Mouse (Mus musculus) brain, adult 2 months (tissue): ENCODE measurements around the gene Gal3st4.
"Not testable (repeated sequence)": the region's sequence is repeated elsewhere in the genome, so short reads cannot be mapped to it uniquely, and the experiment has no call there.

Experiments used
- DNase-seq: peaks from one replicate; pipeline ENCODE4 v3.0.0; 2011; ENCODE audit warnings: low read depth, low spot score

Gal3st4 gene

DNA sequence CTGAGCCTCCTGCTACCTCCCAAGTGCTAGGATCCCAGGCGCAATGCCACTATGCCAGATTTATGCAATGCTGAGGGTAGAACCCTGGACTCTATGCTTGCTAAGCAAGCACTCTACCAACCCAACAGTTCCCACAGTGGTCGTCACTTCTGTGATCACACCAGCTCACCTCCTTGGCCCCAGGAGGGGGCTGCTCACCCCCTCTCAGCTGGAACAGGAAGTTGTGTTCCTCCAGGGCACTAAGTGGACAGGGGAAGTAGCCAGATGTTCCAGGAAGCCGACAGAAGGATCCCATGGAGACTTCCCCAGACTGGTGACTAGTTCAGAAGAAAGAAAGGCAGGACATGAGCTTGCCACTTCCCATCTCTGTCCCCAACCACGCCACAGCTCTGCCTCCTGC lies 10.6 kb downstream of the Gal3st4 start:
- no peak for DNase-seq

DNA sequence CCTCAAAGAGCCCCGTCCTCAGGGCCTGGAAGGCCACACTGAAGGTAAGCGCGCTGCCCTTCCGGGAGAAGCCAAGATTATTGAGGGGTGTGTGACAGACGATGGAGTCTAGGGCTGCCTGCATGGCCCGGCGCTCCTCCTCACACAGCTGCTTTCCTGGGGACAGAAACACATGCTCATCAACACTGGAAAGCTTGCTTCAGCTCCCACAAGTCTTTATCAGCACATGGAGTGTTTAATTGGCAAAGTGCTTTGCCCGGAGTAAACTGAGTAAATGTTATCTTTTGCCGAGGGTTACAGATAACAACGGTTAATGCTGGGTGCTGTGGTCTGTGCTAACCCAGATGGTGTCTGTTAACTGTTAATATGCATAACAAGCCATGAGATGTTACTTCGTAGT lies 11.8 kb downstream of the Gal3st4 start:
- no peak for DNase-seq

DNA sequence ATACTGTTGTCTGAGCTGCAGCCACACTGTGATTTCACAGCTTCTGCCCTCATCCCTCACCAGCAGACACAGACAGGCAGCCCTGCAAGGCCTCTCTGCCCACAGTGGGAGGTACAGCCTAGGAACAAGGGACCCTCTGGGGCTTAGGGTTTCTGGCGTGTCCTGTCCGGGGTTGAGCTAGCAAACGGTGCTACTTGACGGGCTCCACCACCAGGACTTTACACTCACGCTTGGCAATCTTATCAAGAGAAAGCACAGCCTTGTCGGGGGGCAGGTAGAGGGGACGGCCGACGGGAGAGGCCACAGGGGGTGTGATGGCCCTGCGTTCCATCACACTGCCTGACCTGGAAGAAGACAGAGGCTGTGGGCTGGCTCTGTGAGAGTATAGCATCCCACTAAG lies 12.6 kb downstream of the Gal3st4 start:
- no peak for DNase-seq

DNA sequence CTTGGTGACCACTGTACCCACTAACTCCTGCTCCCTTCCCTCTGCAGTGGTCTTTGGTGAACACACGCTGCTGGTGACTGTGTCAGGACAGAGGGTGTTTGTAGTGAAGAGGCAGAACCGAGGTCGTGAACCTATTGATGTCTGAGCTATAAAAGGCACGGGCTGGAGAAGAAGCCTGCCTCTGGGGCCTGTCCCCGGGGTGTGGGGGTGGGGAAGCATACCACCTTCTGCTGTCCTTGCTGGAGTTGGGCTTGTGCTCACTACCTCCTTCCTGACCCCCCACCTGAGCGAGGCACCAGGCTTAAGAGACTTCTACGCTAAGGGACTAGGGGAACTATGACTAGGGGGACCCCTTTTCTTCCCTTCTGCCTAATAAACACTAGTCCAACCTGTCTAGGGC lies 13.6 kb downstream of the Gal3st4 start:
- DNase-seq: no peak

DNA sequence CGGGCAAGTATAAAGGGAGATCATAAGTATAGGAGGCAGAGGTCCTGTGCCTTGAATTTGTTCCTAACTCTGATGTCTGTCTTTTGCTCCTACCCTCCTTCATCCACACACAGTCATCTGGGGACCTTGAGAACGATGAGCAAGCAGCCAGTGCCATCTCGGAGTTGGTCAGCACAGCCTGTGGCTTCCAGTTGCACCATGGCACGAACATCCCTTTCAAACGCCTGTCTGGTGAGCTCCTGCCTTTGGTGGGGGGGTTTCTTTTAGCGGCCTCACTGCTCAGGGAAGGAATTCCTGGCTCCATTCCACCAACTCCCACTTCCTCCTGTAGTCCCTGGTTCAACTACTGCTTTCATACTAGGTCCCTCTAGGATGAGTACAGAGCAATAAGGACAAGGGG lies 14.1 kb downstream of the Gal3st4 start:
- DNase-seq: peak; percentile 36

DNA sequence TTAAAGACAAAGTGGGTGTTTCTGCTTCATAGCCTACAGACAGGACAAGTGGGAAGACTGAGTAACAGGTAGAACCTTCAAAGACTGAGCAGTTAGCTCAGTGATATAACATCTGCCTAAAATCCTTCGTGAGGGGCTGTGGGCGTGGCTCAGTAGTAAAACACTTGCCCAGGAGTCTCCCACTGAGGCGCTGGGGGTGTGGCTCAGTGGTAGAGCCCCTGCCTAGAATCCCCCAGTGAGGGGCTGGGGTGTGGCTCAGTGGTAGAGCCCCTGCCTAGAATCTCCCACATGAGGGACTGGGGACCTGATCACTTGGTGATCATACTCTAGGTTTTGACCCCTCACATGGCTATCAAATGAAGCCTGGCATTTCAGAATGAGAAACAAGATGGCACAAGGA lies 14.6 kb downstream of the Gal3st4 start:
- DNase-seq: no peak

DNA sequence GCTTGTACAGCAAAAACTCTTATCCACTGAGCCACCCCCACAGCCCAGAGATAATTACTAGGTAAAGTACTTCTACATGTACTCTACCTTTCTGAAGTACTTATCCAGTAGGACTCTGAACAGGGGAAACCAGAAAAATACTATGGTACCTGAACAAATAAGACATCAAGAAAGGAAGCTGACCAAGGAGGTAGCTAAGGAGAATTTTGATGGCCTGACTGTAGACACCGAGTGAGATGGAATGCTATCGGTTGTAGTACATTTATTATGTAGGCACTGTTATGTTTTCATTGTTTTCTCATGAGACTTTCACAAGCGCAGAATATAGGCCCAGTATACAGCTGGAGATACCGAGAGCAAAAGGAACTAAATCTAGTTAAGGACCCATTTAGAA lies 15.1 kb downstream of the Gal3st4 start:
- no peak for DNase-seq

DNA sequence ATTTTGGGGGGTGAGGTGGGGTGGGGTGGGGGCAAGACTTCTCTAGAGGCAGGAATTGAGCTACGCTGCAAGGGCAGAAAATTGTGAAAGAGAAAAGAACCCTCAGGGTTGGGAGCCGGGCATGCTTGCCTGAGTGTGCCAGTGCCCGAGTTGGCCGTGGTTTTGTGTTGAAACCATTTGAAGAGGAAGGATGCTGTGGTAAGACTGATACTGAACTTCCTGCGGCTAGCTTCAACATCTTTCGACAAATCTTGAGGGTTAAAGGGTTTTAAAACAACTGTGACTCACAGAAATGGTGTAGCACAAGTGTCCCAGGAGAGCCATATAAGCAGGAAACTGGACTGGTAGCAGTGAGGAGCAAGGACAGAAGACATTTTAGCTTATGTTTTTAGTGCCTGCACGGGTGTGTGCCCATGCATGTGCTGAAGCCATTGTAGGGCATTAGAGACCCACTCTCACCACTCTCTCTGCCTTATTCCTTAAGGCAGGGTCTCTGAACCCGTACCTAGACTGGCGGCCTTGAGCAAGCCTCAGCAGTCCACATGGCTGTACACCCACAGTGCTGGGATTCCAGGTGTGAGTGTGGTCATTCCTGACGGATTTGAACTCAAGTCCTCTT lies 15.6 kb downstream of the Gal3st4 start:
- DNase-seq: no peak

DNA sequence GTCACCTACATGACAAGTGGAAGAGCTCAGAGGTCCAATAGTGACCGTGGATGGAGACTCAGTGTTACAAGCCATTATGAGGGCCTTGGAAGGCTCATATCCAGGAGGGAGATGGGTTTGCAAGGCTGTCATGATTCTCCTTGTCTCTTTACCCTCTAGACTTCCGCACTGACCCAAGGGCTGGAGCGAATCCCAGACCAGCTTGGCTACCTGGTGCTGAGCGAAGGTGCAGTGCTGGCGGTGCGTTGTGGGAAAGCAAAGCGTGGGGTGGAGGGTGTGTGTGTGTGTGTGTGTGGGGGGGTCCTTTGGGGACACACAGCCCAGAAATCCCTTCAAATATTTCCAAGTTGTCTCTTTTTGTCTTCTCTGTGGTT lies 16.6 kb downstream of the Gal3st4 start:
- no peak for DNase-seq

DNA sequence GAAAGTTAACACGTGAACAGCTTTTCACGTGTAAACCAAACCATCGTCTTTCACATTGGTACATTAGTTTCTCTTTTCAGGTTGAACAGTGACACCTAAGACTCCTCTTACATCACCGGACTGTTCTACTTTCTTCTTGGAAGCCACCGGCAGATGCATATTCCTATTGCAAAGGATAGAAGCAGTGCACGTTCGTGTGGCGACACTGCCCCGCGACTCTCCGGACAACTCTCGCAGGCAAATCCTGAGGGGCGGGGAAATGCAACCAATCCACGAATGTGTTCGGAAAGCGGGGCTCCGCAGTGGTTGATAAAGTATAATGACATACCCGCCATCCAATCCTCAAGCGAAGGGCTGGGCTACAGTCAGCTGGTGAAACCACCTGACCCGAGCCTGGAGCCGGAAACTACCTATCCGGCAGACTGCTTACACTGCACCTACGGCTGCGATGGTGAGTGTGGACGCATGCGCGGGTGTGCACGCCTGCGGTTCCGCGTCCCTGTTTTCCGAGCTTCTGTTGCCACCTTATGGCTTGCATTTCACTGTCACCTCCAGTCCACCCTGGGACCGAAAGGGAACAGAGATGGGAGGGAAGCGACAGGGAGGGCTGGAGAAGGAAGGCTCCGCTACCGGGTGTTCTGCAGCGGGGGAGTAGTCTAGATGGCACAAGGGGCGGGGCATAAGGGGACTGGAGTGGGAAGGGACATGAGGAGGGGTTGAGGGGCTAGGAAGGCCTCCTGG lies 17.1 kb downstream of the Gal3st4 start, which contains the start of gene Lamtor4:
Gene Lamtor4, plus strand, starts transcription at position 130 of the 741 bp plus-strand sequence.
- DNase-seq: peak; percentile 99

DNA sequence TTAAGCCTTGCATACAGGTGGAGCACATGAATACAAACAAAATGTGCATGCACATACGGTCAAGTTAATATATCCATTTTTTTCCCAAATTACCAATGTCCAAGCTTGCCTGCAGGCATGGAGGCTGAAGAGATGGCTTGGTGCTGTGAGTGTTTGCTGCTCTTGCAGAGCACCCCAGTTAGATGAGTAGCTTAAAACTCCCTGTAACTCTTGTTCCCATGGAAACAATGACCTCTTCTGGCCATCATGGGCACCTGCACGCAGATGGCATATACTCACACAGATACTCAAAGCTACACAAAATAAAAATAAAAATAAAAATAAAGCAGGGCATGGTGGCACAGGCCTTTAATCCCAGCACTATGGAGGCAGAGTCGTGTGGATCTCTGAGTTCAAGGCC lies 19.6 kb downstream of the Gal3st4 start:
- DNase-seq: no peak

DNA sequence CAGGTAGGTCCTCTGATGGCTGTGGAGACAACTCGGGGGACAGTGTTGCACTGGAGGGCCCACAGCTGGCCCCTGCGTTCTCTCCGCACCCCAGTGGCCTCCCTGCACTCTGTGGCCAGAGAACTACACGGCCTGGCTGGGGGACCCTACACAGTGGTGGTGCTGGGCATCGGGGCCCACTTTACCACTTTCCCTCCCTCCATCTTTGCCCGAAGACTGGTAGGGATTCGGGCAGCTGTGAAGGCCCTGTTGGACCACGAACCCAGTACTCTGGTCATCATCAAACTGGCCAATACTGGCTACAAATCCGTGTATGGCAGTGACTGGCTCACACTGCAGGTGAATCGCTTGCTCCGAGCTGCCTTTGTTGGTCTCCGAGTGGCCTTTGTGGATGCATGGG lies 21.5 kb downstream of the Gal3st4 start:
- no peak for DNase-seq

DNA sequence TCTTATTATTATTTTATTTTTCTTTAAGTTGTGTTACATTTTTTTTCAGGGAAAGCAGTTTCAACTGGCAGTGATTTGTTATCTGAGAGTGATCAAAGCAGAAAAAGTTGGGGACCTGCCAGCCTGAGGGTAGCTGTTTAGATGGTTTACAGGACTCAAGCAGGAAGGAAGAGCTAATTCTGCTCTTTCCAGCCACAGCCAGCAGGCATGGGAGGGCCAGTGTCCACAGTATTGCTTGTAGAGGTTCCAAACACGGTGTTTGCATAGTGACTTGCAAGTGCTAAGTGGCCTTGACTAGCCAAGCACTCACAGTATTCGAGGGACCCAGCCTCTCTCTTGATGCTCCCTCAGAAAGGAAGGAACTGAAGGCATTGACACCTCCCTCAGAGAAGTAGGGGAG lies 31.1 kb downstream of the Gal3st4 start:
- DNase-seq: no peak

DNA sequence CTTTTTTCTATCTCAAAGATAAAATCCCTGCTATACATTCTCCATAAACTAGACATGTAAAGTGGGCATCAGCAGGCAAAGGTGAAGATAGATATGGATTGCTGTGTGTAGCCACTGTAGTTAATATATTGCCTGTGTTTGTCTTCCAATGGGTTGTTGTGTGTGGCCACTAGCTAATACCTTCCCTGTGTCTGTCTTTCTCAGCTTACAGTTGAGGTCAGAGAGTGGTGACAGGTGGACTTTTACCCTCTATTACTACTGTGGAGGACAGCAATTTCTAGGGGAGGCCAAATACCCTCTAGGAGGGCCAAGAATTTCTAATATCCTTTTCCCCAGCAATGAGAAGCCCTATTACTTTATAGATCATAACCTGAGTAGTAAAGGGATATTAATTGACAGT lies 38.4 kb downstream of the Gal3st4 start:
- no peak for DNase-seq

DNA sequence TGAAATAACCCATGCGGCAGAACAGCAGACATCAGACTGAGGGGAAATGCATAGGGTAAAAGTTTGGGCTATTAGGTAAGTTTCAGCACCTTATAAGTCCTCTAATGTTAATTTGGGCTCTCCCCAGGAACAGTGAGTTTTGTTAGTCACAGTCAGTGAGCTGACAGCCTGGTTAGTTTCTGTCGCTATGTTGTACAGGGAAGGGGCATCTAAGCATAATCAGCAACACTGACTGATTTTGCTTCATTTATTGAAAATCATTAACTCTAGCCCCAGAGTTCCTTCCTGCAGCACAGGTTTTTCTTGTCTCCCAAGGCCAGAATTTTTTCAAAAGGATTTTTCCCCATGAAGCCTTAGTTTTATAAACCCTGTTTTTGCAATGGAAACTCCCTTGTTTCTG lies 38.9 kb downstream of the Gal3st4 start:
- no peak for DNase-seq

DNA sequence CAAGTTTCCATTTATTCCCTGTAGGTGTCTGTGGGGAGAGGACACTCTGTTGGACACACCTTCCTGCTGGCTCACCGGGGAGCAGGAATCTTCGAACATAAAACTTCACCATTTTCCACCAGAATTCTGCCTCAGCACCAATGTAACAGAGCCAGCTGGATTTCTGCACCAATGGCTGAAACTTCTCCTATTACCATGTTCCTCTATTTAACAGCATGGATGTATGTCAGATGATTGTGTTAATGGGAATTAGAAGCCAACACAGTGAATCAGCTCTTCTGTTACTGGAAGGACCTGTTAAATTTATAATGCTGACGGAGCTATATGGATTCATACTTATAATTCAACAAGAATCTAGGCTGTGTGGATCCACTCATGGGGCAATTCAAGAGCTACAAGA lies 43.1 kb downstream of the Gal3st4 start:
- DNase-seq: no peak

DNA sequence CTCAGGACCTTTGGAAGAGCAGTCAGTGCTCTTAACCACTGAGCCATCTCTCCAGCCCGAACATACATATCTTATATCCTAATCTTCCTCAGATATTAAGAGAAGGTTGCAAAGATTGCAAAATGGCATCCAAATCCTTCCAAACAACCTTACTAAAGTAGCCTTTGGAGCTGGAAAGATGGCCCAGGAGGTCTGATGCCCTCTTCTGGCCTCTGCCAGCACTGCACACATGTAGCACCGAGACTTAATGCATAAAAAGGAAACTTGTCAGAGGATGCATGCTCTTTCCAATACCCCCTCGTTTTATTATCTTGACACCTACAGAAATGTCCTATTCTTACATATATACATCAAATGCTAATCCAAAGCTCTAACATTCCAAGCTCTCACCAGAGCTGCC lies 44.6 kb downstream of the Gal3st4 start:
- peak; percentile 16 for DNase-seq

DNA sequence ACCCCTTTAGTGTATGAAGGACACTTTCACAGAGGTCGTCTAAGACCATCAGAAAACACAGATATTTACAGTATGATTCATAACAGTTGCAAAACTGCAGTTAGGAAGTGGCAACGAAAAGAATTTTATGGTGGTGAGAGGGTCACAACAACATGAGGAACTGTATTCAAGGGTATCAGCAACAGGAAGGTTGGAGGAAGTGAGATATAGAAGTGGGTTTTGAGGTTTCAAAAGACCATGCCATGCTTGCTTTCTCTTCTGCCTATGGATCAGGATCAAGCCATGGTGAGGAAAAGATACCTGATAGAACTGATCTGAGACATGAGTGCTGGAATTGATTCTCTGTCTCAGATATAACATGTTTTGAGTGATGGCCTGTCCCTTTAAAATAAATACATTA lies 45.3 kb downstream of the Gal3st4 start:
- DNase-seq: no peak

DNA sequence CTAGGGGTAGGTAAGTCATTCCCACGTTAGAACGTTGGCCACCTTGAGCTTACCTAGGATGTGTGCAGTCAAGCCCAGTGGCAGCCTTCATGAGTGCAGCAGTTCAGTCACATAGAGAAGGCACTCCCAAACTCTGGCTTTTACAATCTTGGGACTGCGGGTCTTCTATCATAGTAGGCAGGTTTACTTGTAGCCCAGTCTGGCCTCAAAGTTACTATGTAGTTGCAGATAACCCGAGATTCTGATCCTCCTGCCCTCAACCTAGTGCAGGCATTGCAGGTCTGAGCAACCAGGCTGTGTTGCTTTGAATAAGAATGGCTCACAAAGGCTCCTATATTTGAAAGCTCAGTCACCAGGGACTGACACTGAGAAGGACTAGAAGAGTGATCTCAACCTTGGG lies 46.1 kb downstream of the Gal3st4 start:
- no peak for DNase-seq

DNA sequence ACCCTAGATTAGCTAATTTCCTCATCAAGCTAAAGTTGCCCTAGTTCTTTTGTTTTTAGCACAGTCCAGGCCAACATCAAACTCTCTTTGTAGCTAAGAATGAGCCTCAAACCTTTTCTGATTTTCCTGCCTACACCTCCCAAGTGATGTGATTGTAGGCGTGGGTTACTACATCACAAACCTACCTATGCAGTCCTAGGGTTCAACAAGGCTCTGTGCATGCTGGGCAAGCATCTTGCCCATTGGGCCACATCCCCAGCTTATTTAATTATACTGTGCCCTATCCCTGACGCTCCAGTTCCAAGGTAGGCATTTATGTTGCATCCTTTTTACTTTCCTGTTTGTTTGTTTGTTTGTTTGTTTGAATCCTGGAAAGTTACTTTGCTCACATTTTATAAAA lies 46.9 kb downstream of the Gal3st4 start, which contains the start of gene Nxpe5:
Gene Nxpe5, plus strand, starts transcription at position 199 of the 400 bp plus-strand sequence.
- no peak for DNase-seq

DNA sequence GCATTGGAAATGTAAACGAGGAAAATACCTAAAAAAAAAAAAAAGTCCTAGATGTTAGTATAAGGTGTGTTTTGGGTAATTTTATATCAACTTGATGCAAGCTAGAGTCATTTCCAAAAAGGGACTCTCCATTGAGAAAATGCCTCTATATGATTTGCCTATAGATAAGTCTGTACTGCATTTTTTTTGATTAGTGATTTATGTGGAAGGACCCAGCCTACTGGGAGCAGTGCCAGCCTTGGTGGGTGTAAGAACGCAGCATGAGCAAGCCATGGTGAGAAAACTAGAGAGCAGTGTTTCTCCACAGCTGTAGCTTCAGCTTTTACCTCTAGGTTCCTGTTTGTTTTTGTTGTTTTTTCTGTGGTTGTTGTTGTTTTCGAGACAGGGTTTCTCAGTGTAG lies 49.4 kb downstream of the Gal3st4 start:
- peak; percentile 10 for DNase-seq

DNA sequence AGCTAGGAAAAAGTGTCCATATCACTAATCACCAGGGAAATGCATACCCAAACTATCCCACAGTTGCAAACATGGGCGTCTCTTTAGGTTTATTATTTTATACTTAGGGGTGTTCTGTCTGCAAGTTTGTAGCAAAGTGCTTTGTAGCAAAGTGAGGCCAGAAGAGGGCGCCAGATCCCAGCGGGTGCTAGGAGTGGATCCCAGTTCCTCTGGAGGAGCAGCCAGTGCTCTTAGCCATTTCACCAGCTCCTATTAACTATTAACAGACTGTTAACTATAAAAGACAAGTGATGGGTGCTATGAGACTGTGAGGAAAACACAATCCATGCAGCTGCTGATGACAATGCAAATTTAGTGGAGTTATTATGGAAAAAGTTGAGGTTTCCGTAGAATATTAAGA lies 50.5 kb downstream of the Gal3st4 start:
- DNase-seq: peak; percentile 81

DNA sequence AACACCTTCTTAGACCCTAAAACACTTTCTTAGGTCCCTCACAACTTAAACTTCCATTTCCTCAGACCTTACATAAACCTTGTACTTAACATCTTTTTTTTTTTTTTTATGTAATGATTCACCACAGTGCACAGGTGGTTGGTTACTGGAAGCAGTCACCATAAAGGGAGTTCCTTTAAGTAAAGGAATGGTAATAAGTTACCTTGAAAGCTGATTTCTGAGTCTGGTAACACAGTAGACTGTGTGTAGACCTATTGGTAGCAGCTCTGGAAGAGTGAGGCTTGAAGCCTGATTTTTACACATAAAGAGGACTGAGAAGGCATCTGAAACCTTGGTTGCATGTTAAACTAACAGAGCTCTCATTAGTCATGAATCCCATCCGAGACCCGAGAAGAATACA lies 52.8 kb downstream of the Gal3st4 start:
- DNase-seq: no peak

DNA sequence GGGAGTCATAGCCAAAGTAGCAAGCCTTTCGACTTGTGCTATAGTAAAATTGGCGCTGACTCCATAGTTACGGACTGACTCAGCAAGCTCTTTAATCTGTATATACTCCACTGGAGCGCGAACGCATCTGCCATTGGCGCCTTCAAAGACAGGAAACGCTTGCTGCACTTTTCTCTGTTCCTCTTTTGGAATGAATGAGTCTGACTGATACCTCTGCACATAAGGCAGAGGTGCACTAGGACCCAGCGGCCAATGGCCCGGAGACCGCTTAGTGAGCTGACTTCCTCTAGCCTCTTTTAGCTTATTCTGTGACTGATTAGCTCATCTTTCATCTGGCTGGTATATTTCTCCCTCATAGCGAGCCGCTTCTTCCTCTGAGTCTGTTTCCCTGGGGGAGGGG lies 56.0 kb downstream of the Gal3st4 start:
- DNase-seq: not testable (repeated sequence)
